Mouse (Mus musculus): ENCODE measurements around the gene Yars.
"Not testable (repeated sequence)": the region's sequence is repeated elsewhere in the genome, so short reads cannot be mapped to it uniquely, and the experiment has no call there.

The Yars gene

DNA sequence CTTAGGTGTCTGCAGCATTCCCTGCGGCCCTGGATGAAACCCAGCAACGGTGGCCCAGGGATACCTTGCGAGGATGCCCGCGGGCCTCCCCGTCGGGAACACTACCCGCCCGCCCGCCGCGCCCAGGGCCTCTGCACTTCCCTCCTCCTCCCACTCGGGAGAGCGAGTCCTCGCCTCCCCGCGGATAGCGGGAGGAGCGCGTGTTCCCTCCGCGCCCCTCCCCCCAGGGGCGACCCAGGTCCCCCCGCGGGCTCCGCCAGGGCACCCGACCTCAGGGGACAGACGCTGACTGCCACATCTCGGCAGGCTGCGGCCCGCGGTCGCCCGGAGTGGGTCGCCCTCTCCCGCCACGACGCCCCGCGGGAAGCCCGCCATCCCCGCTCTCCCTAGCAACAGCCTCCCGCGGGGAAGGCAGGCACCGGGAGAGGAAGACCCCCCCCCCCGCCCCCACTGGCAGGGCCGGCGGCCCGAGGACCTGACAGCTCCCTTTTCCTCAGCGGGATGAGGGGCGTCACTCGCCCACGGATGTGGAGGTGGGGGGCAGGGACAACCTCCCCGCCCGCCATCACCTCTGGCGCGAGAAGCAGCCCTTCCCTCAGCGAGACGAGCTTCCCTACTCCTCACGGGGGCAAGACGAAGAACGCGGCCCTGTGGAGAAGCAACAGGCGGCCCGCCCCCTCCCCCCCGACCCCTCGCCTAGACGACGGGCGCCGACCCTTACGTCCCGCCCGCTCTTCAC, 588 bp upstream of the Yars start:
- DNase-seq (ENCODE audit: low spot score in 2 of 2) = peak; percentile 41 to 82

DNA sequence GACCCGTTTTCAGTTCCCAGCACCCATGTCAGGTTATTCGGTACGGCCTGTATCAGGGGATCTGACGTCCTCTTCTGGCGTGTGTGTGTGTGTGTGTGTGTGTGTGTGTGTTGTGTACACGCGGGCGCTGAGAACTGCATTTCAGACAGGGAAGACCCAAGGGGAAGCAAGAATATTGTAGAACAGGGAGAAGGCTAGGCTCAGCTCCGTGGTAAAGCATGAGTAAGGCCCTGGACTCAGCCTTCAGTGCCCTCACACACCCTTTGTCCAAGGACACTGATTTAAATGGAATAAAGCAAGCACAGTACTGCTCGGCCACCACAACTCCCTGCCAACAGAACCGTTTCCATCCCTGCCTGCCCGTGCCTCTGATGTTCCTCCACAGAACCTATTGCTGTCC, 978 bp downstream of the Yars start:
- DNase-seq (ENCODE audit: low spot score in 2 of 2) = no peak

DNA sequence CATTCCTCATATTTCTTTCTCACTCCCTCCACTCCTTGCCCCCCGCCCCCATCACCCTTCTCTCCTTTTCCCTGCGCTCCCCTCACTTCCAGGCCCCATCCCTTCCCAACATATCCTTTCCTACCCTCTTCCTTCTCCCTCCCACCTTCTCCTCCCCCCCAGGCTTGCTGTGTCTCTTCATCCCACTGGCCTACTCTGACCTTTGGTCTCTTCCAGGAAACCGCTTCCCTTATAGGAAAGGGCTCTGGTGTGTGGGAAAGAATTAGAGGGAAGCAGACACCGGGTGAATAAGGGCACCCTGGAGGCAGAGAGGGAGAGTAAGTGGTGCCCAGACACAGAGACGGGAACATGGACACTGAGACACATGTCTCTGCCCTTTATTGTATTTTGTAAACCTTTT, 2.1 kb downstream of the Yars start:
- DNase-seq (ENCODE audit: low spot score in 2 of 2) = no peak

DNA sequence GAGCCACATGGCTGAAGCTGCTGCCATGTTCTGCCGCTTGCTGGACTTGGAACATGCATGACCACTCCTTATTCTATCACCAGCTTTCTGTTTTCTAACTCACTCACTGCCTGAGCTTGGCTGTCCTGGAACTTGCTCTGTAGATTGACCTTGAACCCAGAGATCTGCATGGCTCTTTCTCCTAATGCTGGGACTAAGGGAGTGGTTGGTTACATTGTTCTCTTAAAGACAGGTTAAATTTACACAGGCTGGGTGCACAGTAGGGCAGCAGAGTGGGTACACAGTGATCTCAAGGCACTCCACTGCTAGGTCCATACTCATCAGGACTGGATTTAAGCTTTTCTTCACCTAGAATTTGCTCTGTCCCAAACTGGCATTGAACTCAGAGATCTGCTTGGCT, 4.7 kb downstream of the Yars start:
- no peak for DNase-seq (ENCODE audit: low spot score in 2 of 2)

DNA sequence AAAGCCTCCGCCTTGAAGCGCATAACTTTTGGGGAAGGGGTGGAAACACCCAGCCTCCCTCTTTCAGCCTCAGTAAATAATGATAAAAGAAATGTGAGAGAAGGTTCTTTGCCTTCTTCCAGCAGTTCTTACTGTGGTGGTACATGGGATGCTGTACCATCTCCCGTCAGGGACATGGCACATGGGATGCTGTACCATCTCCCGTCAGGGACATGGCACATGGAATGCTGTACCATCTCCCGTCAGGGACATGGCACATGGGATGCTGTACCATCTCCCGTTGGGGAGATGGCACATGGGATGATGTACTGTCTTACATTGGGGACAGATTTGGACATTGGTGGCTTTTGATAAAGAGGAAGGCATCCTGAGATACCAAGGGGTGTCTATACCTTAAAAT, 8.0 kb downstream of the Yars start:
- no peak for DNase-seq (ENCODE audit: low spot score in 2 of 2)

DNA sequence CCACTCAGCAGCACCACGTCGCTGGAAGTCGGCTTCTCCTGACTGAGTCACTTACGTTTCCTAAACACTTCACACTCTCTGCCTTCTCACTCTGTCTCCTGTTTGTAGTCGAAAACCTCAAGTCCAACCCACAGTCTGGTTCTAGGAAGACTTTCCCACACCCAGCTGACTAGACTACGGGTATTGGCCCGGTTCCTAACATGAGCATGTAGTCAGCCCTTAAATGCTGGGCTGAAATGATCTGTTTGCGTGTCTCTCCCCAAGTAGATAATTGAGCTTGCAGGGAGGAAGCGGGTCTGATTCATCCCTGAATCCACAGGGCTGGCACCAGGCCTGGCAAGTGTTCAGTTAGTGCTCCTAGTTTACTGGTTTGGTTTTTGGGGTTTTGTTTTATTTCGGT, 15.1 kb downstream of the Yars start:
- no peak for DNase-seq (ENCODE audit: low spot score in 2 of 2)

DNA sequence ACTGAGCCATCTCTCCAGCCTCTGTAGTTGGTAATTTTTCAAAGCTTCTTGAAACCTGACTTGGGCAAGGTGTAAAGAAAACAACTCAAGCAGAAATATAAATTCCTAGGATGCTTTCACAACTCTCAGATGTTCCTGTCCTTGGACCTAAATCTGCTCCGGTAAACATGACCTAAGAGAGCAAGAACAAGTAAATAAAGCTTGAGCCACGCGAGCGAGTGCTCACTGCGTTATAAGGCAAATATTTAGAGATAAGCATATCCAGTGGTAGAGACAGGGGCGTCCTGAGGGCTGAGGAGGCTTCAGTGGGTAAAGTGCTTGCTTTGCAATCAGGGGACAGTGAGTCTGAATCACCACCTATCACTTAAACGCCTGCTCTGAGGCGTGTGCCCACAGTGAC, 17.2 kb downstream of the Yars start:
- no peak for DNase-seq (ENCODE audit: low spot score in 2 of 2)

DNA sequence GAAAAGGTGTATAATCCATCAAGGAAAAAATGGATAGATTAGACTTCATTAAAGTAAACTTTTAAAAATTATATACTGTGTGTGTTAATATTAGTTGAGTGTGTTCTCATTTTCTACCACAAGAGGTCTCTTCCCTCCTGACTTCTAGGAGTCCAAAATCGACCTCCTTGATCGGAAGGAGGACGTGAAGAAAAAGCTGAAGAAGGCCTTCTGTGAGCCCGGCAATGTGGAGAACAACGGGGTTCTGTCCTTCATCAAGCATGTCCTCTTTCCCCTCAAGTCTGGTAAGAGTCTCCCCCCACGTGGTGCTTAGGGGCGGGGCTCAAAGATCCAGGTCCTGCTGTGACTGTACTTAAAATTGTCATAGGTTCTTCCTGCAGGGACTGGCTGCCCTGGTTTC, 19.9 kb downstream of the Yars start:
- no peak for DNase-seq (ENCODE audit: low spot score in 2 of 2)

DNA sequence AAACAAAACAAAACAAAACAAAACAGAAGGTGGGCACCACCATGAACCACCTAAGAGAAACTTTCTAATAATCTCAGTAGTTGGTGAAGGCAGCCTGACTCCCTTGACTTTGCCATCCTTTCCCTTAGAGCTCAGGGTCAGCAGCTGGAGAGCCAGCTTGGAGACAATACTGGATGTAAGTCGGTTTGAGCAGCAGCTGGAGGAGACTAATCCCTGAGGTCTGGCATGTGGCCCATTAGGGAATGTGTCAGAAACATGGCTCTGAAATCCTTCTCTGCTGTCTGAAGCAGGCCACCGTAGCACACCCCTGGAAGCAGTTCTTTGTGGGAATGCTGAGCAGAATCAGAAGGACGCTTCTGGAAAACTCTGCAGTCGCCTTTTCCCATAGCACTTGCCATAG, 21.9 kb downstream of the Yars start:
- DNase-seq (ENCODE audit: low spot score in 2 of 2) = no peak

DNA sequence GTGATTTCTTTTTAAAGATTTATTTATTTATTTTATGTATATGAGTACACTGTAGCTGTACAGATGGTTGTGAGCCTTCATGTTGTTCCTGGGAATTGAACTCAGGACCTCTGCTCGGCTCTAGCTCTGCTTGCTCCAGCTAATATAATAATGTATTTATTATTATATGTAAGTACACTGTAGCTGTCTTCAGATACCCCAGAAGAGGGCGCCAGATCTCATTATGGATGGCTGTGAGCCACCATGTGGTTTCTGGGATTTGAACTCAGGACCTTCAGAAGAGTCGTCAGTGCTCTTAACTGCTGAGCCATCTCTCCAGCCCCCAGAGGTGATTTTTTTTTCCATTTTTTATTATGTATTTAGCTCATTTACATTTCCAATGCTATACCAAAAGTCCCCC, 22.9 kb downstream of the Yars start:
- not testable (repeated sequence) for DNase-seq (ENCODE audit: low spot score in 2 of 2)

DNA sequence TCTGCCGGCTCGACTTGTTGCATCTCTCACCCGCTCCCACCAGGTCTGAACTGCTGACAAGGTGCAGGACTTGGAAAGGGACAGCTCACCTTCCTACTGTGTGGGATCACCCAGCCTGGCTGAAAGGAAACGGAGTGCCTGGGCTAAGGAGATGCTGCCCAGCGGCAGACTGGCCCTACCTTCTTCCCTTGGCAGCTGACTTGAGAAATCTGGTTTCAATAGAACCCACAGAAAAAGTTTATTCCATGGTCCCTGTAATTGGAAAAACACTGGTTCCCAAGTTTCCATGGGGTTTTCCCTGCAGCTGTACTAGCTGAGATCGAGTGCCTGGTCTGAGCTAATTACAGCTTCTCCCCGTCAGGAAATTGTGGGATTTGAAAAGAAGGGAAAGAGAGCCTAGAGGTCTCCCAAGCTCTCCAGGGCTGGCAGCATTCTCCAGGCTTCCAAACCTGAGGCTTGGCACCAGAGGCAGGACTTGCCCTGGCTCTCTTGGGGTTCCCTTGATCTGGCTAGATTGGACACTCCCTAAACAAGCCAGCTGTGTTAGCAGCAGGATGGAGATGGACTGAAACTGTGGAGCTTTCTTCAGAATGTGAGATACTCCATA, 29.1 kb downstream of the Yars start:
- no peak for DNase-seq (ENCODE audit: low spot score in 2 of 2)

DNA sequence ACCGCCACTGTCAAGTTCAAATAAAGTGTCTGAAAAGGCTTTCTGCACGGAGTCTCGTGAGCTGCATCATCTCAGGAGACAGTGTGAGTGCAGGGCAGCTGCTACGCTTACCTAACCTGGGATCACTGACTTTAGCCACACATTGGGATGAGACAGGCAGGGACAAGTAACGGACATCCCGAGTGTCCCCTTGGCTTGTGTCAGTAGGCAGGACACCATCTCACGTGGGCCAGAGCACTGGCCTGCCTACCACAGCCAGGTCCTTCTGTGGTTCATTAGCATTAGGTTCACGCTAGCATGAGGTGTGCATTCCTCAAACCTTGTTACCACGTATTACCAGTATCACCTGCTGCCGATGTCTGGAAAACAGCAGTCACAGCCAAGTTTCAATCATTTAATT, 29.6 kb downstream of the Yars start:
- no peak for DNase-seq (ENCODE audit: low spot score in 2 of 2)

DNA sequence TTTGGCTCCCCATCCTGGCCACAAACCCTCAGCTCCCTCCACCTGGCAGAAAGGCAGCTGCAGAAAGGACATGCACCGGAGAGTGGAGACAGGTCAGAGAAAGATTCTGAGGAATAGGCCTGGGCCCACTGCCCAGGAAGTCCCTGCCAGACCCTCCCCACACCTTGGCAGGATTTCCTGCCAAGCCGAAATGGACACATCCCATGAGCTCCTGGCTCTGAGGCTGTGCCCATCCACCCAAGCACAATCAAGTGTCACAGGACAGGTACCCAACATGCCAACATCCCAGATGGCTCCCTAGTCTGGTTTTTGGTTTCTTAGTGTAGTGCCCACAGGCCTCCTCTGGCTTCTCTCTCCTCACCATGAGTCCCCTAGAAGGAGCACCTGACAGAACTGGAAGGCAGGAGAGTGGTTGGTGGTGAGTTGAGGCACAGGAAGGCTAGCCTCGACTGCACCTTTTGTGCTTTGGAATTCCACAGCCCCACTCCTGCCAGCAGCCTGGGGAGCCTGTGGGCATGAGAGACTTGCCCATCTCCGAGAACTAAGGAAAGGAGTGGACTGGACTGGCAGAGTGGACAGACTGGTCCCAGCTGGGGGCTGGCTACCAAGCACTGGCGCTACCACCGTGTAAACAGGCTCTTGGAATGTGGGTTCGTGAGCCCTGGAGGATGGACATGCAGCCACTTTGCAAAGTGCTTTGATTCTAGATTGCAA, 31.0 kb downstream of the Yars start:
- DNase-seq (ENCODE audit: low spot score in 2 of 2) = peak in 1 of 2 experiments; percentile 52

DNA sequence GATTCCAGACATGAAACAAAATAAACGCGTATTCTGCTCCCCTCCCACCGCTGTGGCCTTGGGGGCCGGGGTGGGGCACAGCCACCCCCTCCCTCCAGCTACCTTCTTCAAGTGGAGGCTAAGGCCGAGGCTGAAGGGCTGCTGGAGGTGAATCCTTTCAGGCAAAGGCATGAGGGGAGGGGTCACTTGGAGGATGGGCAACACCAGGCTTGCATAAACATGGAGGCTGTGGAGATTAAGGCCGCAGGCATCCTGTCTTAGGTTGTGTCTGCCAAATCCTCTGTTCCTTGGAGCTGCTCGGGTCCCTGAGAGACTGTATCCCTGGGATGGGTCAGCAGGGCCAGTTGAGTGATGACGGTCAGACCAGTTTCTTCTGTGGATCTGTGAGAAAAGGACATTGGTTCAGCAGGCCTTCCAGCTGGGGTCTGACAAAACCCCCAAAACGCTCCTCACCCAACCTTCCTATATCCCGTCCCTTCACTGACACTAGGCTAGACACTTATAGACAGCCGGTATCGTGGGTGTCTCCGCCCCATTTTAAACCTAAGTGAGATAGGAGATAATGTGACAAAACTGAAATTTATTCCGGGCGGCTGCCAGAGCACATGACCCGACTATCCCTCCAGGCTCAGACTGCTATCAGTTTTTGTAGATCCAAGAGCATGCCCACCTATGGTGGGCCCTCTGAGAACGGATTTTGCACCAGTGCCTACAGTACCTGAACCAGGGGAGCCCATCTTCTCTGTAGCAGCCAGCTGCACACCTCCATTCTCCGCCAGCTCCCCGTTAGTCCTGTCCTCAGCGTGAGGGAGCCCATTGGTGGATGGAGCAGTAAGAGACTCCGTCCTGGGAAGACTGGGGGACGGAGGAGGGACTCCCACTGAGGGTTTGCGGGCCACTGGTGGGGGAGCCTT, 31.8 kb downstream of the Yars start:
- DNase-seq (ENCODE audit: low spot score in 2 of 2) = no peak

DNA sequence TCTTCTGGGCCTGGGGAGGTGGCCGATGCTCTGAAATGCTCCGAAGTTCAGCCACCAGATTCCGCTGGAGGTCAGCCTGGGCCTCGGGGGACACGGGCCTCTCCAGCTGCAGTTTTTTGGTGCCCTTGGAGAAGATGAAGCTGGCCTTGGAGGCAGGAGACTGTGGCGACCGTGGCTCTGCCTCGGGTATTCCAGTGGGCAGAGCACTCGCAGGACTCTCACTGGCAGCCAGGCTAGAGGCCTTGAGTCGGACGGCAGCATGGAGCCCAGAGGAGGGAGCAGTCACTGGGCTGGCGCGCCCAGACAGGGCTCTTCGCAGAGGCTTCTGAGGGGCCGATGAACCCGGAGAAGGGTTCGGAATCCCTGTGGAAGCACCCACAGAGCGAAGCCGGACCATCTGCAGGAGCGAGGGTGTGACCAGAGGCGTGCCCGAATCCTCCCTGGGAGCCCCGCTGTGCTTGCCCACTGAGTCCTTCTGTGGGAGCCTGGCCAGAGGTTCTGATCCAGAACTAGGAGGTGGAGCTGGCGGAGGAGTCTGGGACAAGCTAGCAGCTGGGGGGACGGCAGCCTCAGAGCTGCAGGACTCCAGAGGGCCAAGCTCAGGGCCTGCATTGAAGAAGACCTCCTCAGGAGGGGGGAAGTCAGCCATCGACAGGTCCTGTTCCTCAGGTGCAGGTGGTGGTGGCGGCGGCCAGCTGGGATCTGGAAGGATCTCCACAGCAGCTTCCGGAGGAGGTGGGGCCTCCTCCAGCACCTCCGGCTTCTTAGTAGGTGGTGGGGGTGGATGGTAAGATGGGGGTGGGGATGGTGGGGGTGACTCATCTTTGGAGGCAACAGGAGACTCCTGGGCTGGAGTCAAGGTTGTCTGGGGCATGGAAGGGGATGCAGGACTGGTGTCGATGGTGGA, 32.7 kb downstream of the Yars start:
- DNase-seq (ENCODE audit: low spot score in 2 of 2) = no peak

DNA sequence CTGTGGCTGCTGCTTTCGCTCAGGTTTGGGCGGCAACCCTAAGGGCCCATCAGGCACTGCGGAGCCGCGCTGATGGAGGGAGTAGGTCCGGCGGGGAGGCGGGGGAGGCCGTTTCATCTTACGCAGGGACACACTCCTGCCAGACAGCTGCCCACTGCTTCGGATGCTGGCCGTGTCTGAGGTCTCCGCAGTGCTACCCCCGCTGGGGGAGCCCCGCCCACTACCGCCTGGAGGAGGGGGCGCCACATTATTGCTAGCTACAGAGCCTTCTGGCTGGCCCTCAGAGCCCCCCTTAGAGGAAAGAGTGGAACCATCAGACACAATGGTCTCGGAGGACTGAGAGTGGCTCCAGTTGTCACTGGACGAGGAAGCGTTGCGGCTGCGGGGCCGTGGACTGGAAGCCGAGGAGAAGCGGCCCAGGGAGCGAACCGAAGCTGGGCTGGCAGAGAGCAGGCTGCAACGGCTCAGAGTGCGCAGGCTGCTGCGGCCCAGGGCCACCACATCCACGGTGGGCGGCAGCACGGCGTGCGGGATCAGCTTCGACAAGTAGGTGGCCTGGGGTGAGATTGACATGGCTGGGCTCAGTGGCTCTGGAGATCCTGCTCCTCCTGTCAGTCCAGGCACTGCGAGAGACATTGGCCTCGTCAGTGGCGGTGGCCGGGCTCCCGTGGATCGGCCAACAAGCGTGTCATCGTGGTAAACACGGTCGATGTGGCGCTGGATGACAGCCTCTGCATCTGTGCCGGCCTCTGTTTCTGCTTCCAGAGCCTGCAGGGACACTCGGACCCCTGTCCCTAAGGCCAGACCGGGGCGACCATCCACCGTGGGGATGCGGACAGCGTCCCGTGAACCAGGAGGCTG, 34.1 kb downstream of the Yars start:
- no peak for DNase-seq (ENCODE audit: low spot score in 2 of 2)

DNA sequence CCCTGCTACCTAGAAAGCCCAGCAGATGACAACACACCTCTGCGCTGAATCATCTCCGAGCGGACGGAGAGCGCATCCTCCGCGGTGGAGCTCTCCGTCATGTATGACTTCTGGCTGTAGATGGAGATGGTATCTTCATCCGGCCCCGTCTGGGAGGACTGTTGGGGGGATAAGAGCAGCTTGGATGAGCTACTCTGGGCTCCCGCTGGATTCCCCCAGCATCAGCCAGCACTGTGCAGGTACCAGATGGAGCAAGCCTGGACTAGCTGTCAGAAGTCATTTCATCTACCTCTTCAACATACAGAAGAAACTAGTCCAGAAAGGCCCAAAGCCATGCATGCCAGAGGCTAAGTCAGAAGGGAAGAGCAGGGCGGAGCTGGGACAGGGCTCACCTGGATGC, 35.8 kb downstream of the Yars start:
- DNase-seq (ENCODE audit: low spot score in 2 of 2) = no peak

DNA sequence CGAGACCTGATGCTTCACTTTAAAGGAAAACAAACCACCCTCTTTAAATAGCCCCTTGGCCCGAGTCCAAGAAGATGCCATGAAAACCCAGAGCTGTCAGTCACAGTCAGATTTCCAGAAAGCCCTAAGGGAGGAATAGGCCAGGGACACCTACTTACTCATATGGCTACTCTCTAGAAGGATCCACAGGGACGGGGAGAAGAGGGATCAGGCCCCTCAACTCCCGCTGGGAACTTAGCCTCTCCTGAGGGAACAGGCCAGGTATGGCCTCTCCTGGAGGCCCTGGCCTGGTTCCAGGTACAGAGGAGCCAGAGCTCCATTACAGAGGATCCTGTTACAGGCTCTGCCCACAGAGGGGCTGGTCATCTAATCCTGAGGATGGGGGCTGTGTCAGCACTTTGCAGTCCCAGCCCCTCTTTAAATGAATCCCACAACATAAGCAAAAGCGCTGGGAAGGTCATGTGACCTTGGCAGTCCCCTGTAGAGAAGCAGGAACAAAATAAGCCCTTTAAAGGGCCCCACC, 36.9 kb downstream of the Yars start:
- DNase-seq (ENCODE audit: low spot score in 2 of 2) = no peak

DNA sequence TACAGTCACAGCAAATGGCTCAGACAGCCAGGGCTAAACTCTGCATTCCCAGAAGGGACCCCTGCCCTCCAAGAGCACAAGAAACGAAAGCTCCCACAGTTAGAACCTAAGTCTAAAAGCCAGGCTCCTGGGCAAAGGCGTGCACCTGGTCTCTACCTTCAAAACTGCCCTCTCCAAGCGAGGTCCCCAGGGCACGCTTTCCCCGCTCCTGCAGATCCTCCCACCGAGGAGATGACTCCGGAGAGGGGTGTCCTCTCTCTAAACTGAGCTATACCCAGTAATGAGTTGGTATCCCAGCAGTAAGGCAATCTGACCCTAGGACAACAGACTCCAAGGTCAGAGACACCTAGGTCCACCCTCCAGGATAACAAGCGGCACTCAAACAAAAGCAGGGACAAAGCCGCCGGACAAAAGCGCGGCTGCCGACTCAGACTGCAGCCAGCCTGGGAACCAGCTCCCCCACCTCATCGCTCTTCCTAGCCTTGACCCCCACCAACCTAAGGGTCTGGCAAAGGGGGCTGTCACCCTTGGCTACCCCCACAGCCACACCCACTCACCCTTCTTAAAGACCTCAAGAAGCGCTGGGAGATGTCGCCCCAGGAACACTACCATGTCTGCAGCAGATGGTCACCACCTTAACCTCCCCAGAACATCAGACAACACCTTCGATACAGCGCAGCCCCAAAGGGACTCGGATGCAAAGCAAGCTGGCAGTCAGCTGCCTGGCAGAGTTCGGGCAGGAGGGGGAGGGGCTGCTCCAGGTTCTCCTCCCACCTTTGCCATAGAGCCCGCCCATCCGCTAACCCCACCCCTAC, 37.8 kb downstream of the Yars start:
- DNase-seq (ENCODE audit: low spot score in 2 of 2) = no peak
